Comparison of ENCODE assay signal across 8 mouse cellular contexts in the genomic region with DNA sequence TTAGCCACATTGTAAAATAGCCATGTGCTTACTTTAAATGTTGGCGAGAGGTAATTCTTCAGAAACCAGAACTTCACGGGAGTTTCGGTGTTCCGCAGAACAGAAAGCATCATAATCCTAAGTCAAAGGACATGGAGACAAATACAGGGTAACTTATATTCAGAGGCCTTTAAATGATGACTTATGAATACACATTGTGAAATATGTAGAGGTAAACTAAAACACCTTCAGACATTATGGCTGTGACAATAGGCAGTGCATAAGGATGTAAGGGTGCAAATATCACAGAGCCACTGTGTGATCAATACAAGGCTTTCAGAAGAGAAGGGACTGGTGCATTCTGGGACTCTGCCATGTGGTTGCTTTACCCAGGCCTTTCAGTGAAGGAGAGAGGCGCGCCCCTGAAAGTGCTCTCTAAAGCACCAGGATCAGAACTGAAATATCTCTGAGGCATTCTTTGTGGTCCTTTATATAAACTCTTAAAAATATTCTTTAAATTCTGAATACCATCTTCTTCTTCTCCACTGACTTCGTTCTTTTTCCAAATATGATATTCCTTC.
DNase-seq lines count a peak whose midpoint lies in the region; ATAC-seq and TF ChIP-seq lines count a peak whose summit lies in the region.

No protein-coding gene starts in this region.

- peak overlapping the region; percentile 64 for H3K4me3 ChIP-seq in heart, embryonic 12.5 days
- H3K4me3 ChIP-seq in MEL (ENCODE audit: control insufficient read depth in 1 of 2, insufficient read depth in 1 of 2, low read depth in 2 of 2, low read length in 2 of 2) = peak overlapping the region; percentile 76 to 80
- H3K4me3 ChIP-seq in hindbrain, embryonic 12.5 days = peak overlapping the region; percentile 48
- peak overlapping the region; percentile 44 for H3K4me3 ChIP-seq in midbrain, embryonic 11.5 days (ENCODE audit: low read depth, low read length)

- no peak for ATAC-seq in heart, embryonic 12.5 days (ENCODE audit: insufficient number of reproducible peaks, low FRiP score)
- ATAC-seq in hindbrain, embryonic 12.5 days (ENCODE audit: low FRiP score) = no peak
- no peak for ATAC-seq in midbrain, embryonic 11.5 days (ENCODE audit: low FRiP score)

- peak overlapping the region; percentile 98 for H3K4me2 ChIP-seq in heart, embryonic 12.5 days
- peak overlapping the region; percentile 90 for H3K4me2 ChIP-seq in hindbrain, embryonic 12.5 days (replicated peaks)
- peak overlapping the region; percentile 95 for H3K4me2 ChIP-seq in midbrain, embryonic 11.5 days

- TF ChIP-seq EP300 in MEL (IDR thresholded peaks at IDR 0.05; ENCODE audit: low read depth in 1 of 2, low read length in 2 of 2) = no peak

- H3K4me1 ChIP-seq in heart, embryonic 12.5 days (replicated peaks) = peaks cover 10% of the 10 kb centered on the region; the same call in 1 of the 2 replicates
- H3K4me1 ChIP-seq in MEL (ENCODE audit: control insufficient read depth in 1 of 2, insufficient read depth in 2 of 2, low read length in 2 of 2) = no peaks in the 10 kb centered on the region
- H3K4me1 ChIP-seq in hindbrain, embryonic 12.5 days = peaks cover 11% of the 10 kb centered on the region
- peaks cover 3% of the 10 kb centered on the region; the same call in 1 of the 2 replicates for H3K4me1 ChIP-seq in midbrain, embryonic 11.5 days (ENCODE audit: control insufficient read depth, insufficient read depth, low read length)

- peaks cover 21% of the 10 kb centered on the region for H3K36me3 ChIP-seq in heart, embryonic 12.5 days
- H3K36me3 ChIP-seq in MEL (ENCODE audit: control insufficient read depth in 1 of 2, insufficient read depth in 2 of 2, low read length in 2 of 2) = no peaks in the 10 kb centered on the region
- H3K36me3 ChIP-seq in hindbrain, embryonic 12.5 days = peaks cover 8% of the 10 kb centered on the region; the same call in 1 of the 2 replicates
- H3K36me3 ChIP-seq in midbrain, embryonic 11.5 days (ENCODE audit: control insufficient read depth, insufficient read depth, low read length) = peaks cover 2% of the 10 kb centered on the region; the same call in 1 of the 2 replicates

- TF ChIP-seq POLR2A in MEL (IDR thresholded peaks at IDR 0.05; ENCODE audit: control insufficient read depth in 1 of 2, insufficient read depth in 1 of 2, low read depth in 1 of 2, low read length in 2 of 2, poor library complexity in 1 of 2) = no peak

- H3K27ac ChIP-seq in heart, embryonic 12.5 days (ENCODE audit: poor library complexity, severe bottlenecking) = no peak overlapping the region
- peak overlapping the region; percentile 65; the same call in 1 of the 2 replicates for H3K27ac ChIP-seq in MEL (ENCODE audit: control insufficient read depth, low read depth, low read length)
- H3K27ac ChIP-seq in hindbrain, embryonic 12.5 days = peak overlapping the region; percentile 72
- no peak overlapping the region for H3K27ac ChIP-seq in midbrain, embryonic 11.5 days (ENCODE audit: low read depth, low read length)

- WGBS in heart, embryonic 12.5 days = 55% methylated on average over 7 of the region's 7 CpGs
- WGBS in hindbrain, embryonic 12.5 days = 52% methylated on average over 7 of the region's 7 CpGs
- 53% methylated on average over 7 of the region's 7 CpGs for WGBS in midbrain, embryonic 11.5 days

- no peak for TF ChIP-seq RAD21 in MEL (IDR thresholded peaks at IDR 0.05; ENCODE audit: low read depth, low read length)

- no peak for TF ChIP-seq CTCF in MEL (IDR thresholded peaks at IDR 0.05 in 2 of 3, conservative IDR thresholded peaks at IDR 0.05 in 1 of 3; ENCODE audit: control insufficient read depth in 1 of 3, insufficient read depth in 1 of 3, low read depth in 2 of 3, low read length in 3 of 3, poor library complexity in 1 of 3, severe bottlenecking in 1 of 3)

- no peak overlapping the region for H3K9ac ChIP-seq in heart, embryonic 12.5 days
- H3K9ac ChIP-seq in MEL (ENCODE audit: control insufficient read depth, low read depth, low read length, poor library complexity, severe bottlenecking) = peak overlapping the region; percentile 68
- H3K9ac ChIP-seq in hindbrain, embryonic 12.5 days = no peak overlapping the region
- H3K9ac ChIP-seq in midbrain, embryonic 11.5 days (ENCODE audit: low read length) = peak overlapping the region; percentile 21; the same call in 1 of the 2 replicates

- no peaks in the 10 kb centered on the region for H3K27me3 ChIP-seq in heart, embryonic 12.5 days (replicated peaks)
- H3K27me3 ChIP-seq in MEL (ENCODE audit: control insufficient read depth in 1 of 2, insufficient read depth in 2 of 2, low read length in 2 of 2) = no peaks in the 10 kb centered on the region
- no peaks in the 10 kb centered on the region for H3K27me3 ChIP-seq in hindbrain, embryonic 12.5 days
- H3K27me3 ChIP-seq in midbrain, embryonic 11.5 days (ENCODE audit: control insufficient read depth, insufficient read depth, low read length) = no peaks in the 10 kb centered on the region

- no peak for DNase-seq in heart, adult 8-10 months (ENCODE audit: low spot score)
- DNase-seq in MEL (ENCODE audit: low read depth, low spot score) (peak; percentile 35), MN1 (ENCODE audit: low spot score) (no peak)
- DNase-seq in midbrain, embryonic 11.5 days (ENCODE audit: low spot score, missing footprints) = peak; percentile 83
- DNase-seq in frontal cortex, postnatal 36 days (ENCODE audit: low spot score in 2 of 2) = no peak
- no peak for DNase-seq in Muller cell, postnatal 12 days (ENCODE audit: inconsistent ontology term)

- H3K79me2 ChIP-seq in MEL (ENCODE audit: control insufficient read depth, insufficient read depth, low read length, poor library complexity) = no peaks in the 10 kb centered on the region

- H3K9me3 ChIP-seq in heart, embryonic 12.5 days (replicated peaks) = no peaks in the 10 kb centered on the region
- H3K9me3 ChIP-seq in MEL (replicated peaks; ENCODE audit: insufficient read depth, low read length) = no peaks in the 10 kb centered on the region
- H3K9me3 ChIP-seq in hindbrain, embryonic 12.5 days (replicated peaks) = no peaks in the 10 kb centered on the region
- no peaks in the 10 kb centered on the region for H3K9me3 ChIP-seq in midbrain, embryonic 11.5 days (ENCODE audit: control insufficient read depth, low read length)

TF ChIP-seq in MEL, 35 proteins besides CTCF, POLR2A, EP300 and RAD21:
- no peak for TF ChIP-seq ZC3H11A (IDR thresholded peaks at IDR 0.05; ENCODE audit: low read depth, low read length)

Comparison
In these comparisons a context has a peak if more than half of its experiments do, and no peak if none do; other contexts are left out.
1. H3K27ac ChIP-seq: peak in MEL (single experiment) and hindbrain, embryonic 12.5 days (single experiment); none in heart, embryonic 12.5 days (single experiment) and midbrain, embryonic 11.5 days (single experiment).
2. H3K9ac ChIP-seq: peak in MEL (single experiment) and midbrain, embryonic 11.5 days (single experiment); none in heart, embryonic 12.5 days (single experiment) and hindbrain, embryonic 12.5 days (single experiment).
3. DNase-seq: peak in MEL (single experiment) and midbrain, embryonic 11.5 days (single experiment); none in heart, adult 8-10 months (single experiment), MN1 (single experiment), frontal cortex, postnatal 36 days (0 of 2) and Muller cell, postnatal 12 days (single experiment).
4. Peak in every context shown above with its lines, with median percentiles within 50 percentile points of each other: H3K4me2 ChIP-seq and H3K4me3 ChIP-seq.